Mouse (Mus musculus) forebrain, embryonic 14.5 days (tissue): ENCODE measurements around the gene Adk. TPM values are rescaled to one million over a fixed set of nuclear protein-coding genes. Genes with fewer than 3 reads are reported as not detected.
A peak's percentile ranks its signal among the peaks of the same experiment; 100 is the strongest.

Experiments used
- ATAC-seq: fragments of 200-750 bp; cut with Nextera tagmentation; 2 replicates; pipeline ENCODE4 v1.8.0; 2017; ENCODE audit warnings: mild to moderate bottlenecking, moderate library complexity
- DNase-seq: peaks from one replicate; pipeline ENCODE4 v3.0.0-alpha.2; 2015; ENCODE audit warnings: low spot score
- H3K27ac ChIP-seq: fragments of 300-500 bp; sonication (generic); 2 replicates; pipeline ENCODE4 v1.5.1; 2014; ENCODE audit warnings: low read depth, mild to moderate bottlenecking, control low read depth, low read length, moderate library complexity
- H3K27me3 ChIP-seq: fragments of 300-500 bp; sonication (generic); replicated peaks from 2 replicates; pipeline ENCODE4 v1.6.1; 2014; ENCODE audit warnings: low read length, control low read depth, mixed read lengths; ENCODE audit not compliant: control insufficient read depth, insufficient read depth
- H3K36me3 ChIP-seq: fragments of 300-500 bp; sonication (generic); 2 replicates; pipeline ENCODE4 v1.6.1; 2014; ENCODE audit warnings: low read length, control low read depth; ENCODE audit not compliant: control insufficient read depth, insufficient read depth
- H3K4me1 ChIP-seq: fragments of 300-500 bp; sonication (generic); 2 replicates; pipeline ENCODE4 v1.6.1; 2014; ENCODE audit warnings: antibody characterized with exemption, low read length, control low read depth; ENCODE audit not compliant: control insufficient read depth, insufficient read depth
- H3K4me2 ChIP-seq: fragments of 300-500 bp; sonication (generic); 2 replicates; pipeline ENCODE4 v1.6.1; 2014; ENCODE audit warnings: mild to moderate bottlenecking, control low read depth, low read length
- H3K4me3 ChIP-seq: fragments of 300-500 bp; sonication (generic); 2 replicates; pipeline ENCODE4 v1.5.1; 2014; ENCODE audit warnings: low read depth, low read length, control low read depth
- H3K9ac ChIP-seq: fragments of 300-500 bp; sonication (generic); 2 replicates; pipeline ENCODE4 v1.6.1; 2014; ENCODE audit warnings: mild to moderate bottlenecking, low read length, control low read depth, moderate library complexity
- H3K9me3 ChIP-seq: fragments of 300-500 bp; sonication (generic); replicated peaks from 2 replicates; pipeline ENCODE4 v1.6.1; 2016; ENCODE audit warnings: low read length, control low read depth, mixed read lengths; ENCODE audit not compliant: control insufficient read depth
- WGBS: fragments of 180-500 bp; shearing (Covaris S2); extraction: QIAGEN DNeasy Blood & Tissue Kit; methylation state at CpG from one replicate; pipeline ENCODE4 v1.1.7; 2014; 5-methylcytosine and 5-hydroxymethylcytosine counted together
- polyA plus RNA-seq: library from polyadenylated mRNA; unstranded; fragments of >200 nt; fragmentation: Nextera tagmentation; extraction: Ambion mirVana; gene quantifications from 2 replicates; pipeline ENCODE4 v1.2.1, GENCODE M21; 2014

The Adk gene
- 79.9 and 81.7 TPM in 2 replicates for polyA plus RNA-seq

GRCm38 (mm10) chr14:21052112-21052780 lies at the start of gene Adk, which contains the start of gene Ap3m1:
Adk (plus strand) TSS chr14:21052574.
Ap3m1 (minus strand) TSS chr14:21052508.
- no peaks in the 10 kb centered on the region for H3K36me3 ChIP-seq
- no peaks in the 10 kb centered on the region for H3K27me3 ChIP-seq
- H3K4me2 ChIP-seq, result peak within 1 kb of the TSS; percentile 60
- DNase-seq (peak; percentile 97), ATAC-seq (peak; percentile 98)
- H3K9ac ChIP-seq, result peak within 1 kb of the TSS; percentile 87
- H3K27ac ChIP-seq, result peak within 1 kb of the TSS; percentile 68
- peaks cover 9% of the 10 kb centered on the region for H3K4me1 ChIP-seq
- no peaks in the 10 kb centered on the region for H3K9me3 ChIP-seq
- H3K4me3 ChIP-seq, result peak within 1 kb of the TSS; percentile 92
- under 1% methylated on average over 48 of the region's 48 CpGs for WGBS

GRCm38 (mm10) chr14:21013800-21014334 lies 38.5 kb upstream of the Adk start:
- H3K27ac ChIP-seq, result no peak overlapping the region
- peaks cover 8% of the 10 kb centered on the region; the same call in 1 of the 2 replicates for H3K36me3 ChIP-seq
- DNase-seq, result no peak
- H3K4me1 ChIP-seq, result no peaks in the 10 kb centered on the region
- no peak overlapping the region for H3K4me3 ChIP-seq
- no peaks in the 10 kb centered on the region for H3K9me3 ChIP-seq
- no peak for ATAC-seq
- WGBS, result 90% methylated on average over 5 of the region's 5 CpGs
- no peaks in the 10 kb centered on the region for H3K27me3 ChIP-seq
- H3K9ac ChIP-seq, result no peak overlapping the region
- no peak overlapping the region for H3K4me2 ChIP-seq

GRCm38 (mm10) chr14:21017871-21018270 lies 34.5 kb upstream of the Adk start:
- Histone ChIP-seq H3K9ac (no peak overlapping the region), H3K4me2 (no peak overlapping the region), H3K27me3 (no peaks in the 10 kb centered on the region), H3K27ac (no peak overlapping the region), H3K36me3 (peaks cover 18% of the 10 kb centered on the region; the same call in 1 of the 2 replicates), H3K9me3 (no peaks in the 10 kb centered on the region), H3K4me3 (no peak overlapping the region), H3K4me1 (no peaks in the 10 kb centered on the region)
- ATAC-seq (no peak), DNase-seq (no peak)
- WGBS, result 91% methylated on average over 5 of the region's 5 CpGs

GRCm38 (mm10) chr14:21018977-21019376 lies 33.4 kb upstream of the Adk start:
- Histone ChIP-seq H3K27me3 (no peaks in the 10 kb centered on the region), H3K9me3 (no peaks in the 10 kb centered on the region), H3K27ac (no peak overlapping the region), H3K36me3 (peaks cover 20% of the 10 kb centered on the region; the same call in 1 of the 2 replicates), H3K9ac (no peak overlapping the region), H3K4me1 (no peaks in the 10 kb centered on the region), H3K4me2 (no peak overlapping the region), H3K4me3 (no peak overlapping the region)
- peak; percentile 83 for DNase-seq
- 36% methylated on average over 3 of the region's 3 CpGs for WGBS
- ATAC-seq, result peak; percentile 77; the same call in 1 of the 2 replicates

GRCm38 (mm10) chr14:21020435-21020834 lies 31.9 kb upstream of the Adk start:
- ATAC-seq (no peak), DNase-seq (no peak)
- Histone ChIP-seq H3K27me3 (no peaks in the 10 kb centered on the region), H3K27ac (no peak overlapping the region), H3K36me3 (peaks cover 27% of the 10 kb centered on the region; the same call in 1 of the 2 replicates), H3K4me2 (no peak overlapping the region), H3K4me3 (no peak overlapping the region), H3K4me1 (no peaks in the 10 kb centered on the region), H3K9me3 (no peaks in the 10 kb centered on the region), H3K9ac (no peak overlapping the region)
- 91% methylated on average over 8 of the region's 8 CpGs for WGBS

- DNase-seq, result no peak
- H3K9me3 ChIP-seq, result no peaks in the 10 kb centered on the region
- no peak for ATAC-seq
- H3K4me3 ChIP-seq, result no peak overlapping the region
- no peaks in the 10 kb centered on the region for H3K4me1 ChIP-seq
- H3K9ac ChIP-seq, result no peak overlapping the region
- H3K27me3 ChIP-seq, result no peaks in the 10 kb centered on the region
- no peak overlapping the region for H3K27ac ChIP-seq
- peaks cover 51% of the 10 kb centered on the region for H3K36me3 ChIP-seq
- H3K4me2 ChIP-seq, result no peak overlapping the region
Observed at GRCm38 (mm10) chr14:21027542-21027941, 24.8 kb upstream of the Adk start.

GRCm38 (mm10) chr14:21029025-21029659 lies 23.2 kb upstream of the Adk start:
- ATAC-seq, result no peak
- 87% methylated on average over 11 of the region's 11 CpGs for WGBS
- Histone ChIP-seq H3K36me3 (peaks cover 53% of the 10 kb centered on the region), H3K4me1 (no peaks in the 10 kb centered on the region), H3K27me3 (no peaks in the 10 kb centered on the region), H3K27ac (no peak overlapping the region), H3K4me2 (no peak overlapping the region), H3K9me3 (no peaks in the 10 kb centered on the region), H3K4me3 (no peak overlapping the region), H3K9ac (no peak overlapping the region)
- no peak for DNase-seq

GRCm38 (mm10) chr14:21031783-21032511 lies 20.4 kb upstream of the Adk start:
- peak; percentile 38 for DNase-seq

More at GRCm38 (mm10) chr14:21031783-21032511, 20.4 kb upstream of the Adk start:
- H3K36me3 ChIP-seq, result peaks cover 56% of the 10 kb centered on the region
- no peaks in the 10 kb centered on the region for H3K9me3 ChIP-seq
- H3K4me1 ChIP-seq, result no peaks in the 10 kb centered on the region
- WGBS, result 90% methylated on average over 6 of the region's 6 CpGs
- ATAC-seq, result no peak
- no peak overlapping the region for H3K4me2 ChIP-seq
- no peak overlapping the region for H3K9ac ChIP-seq
- H3K27me3 ChIP-seq, result no peaks in the 10 kb centered on the region
- no peak overlapping the region for H3K27ac ChIP-seq
- no peak overlapping the region for H3K4me3 ChIP-seq
